Mouse (Mus musculus): ENCODE data around the gene Podnl1.

Podnl1 gene

DNA sequence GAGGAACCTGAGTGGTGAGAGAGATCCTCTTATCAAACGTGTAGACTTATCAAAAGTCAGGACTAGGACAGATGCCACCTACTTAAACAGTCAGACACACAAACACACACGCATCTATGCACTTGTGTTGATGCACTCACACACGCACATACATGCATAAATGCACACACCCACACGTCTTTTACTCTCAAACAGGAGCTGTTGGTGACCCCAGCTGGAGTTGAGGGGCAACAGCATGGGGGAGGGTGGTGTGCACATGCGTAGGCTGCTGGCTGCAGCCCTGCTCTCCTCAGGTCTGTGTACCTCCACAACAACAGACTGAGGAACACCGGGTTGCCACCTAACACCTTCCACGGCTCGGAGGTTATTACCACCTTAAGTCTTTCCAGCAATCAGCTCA, 2.5 kb downstream of the Podnl1 start:
- DNase-seq, result peak; percentile 69

DNA sequence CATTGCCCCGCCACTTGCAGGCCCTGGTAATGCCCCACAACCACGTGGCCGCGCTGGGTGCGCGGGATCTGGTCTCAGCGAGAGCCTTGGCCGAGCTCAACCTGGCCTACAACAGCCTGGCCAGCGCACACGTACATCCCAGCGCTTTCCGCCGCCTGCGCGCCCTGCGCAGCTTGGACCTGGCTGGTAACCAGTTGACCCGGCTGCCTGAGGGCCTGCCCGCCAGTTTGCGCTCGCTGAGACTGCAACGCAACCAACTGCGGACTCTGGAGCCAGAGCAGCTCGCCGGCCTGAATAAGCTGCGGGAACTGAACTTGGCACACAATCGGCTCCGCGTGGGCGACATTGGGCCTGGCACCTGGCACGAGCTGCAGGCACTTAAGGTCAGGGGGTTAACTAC, 5.0 kb downstream of the Podnl1 start:
- DNase-seq, result no peak

DNA sequence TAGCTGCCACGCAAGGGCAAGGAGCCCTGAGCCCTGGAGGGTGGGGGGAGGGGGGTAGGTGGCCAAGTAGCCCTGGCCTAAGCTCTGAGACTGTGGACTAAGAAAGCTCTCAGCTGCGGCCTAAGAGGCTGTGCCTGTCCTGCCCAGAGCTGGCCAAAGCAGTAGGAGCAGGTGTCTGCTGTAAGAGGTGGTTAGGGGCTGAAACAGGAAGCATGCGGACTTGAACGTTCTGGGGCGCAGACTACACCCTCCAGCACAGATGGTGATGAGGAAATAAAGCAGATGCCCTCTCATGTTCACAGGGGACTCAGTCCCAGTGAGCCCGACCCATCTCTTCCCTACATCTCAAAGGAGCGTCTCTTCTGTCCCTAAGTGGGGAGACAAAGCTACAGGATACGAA, 6.4 kb downstream of the Podnl1 start:
- DNase-seq, result peak; percentile 40

DNA sequence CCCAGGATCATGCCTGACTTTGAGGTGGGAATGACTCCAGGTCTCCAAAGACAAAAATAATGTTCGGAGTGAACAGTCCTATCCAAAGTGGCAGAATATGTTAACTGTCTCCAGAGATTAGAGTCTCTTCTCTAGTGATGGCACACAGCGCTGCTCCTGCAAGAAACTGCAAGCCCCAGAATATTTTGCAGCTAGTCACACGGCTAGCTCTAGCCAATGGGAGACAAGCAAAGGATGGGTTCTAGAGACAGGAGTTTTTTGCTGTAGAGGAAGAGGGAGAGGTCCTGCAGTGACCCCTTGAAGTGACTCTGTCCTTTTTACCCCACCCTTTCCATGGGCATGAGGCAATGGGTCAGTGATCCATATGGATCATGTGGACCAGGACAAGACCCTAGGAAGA, 12.1 kb downstream of the Podnl1 start:
- no peak for DNase-seq

DNA sequence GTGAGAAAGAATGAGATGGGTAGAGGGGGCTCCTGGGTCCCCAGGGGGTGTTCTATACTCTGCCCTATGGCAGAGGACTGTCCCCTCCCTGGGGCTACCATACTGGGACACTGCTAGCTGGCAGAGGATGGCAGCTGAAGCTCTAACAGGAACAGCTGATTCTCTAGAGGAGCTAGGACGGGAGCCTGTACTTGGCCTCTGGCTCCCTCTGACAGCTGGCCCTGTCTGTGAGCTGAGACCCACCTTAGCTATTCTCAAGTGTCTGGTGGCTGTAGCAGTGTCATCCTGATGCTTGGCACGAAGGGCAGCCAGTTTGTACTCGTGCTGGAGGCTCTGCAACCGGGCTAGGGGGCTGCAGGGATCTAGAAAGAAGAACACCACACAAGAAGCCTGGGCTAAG, 15.0 kb downstream of the Podnl1 start:
- no peak for DNase-seq

DNA sequence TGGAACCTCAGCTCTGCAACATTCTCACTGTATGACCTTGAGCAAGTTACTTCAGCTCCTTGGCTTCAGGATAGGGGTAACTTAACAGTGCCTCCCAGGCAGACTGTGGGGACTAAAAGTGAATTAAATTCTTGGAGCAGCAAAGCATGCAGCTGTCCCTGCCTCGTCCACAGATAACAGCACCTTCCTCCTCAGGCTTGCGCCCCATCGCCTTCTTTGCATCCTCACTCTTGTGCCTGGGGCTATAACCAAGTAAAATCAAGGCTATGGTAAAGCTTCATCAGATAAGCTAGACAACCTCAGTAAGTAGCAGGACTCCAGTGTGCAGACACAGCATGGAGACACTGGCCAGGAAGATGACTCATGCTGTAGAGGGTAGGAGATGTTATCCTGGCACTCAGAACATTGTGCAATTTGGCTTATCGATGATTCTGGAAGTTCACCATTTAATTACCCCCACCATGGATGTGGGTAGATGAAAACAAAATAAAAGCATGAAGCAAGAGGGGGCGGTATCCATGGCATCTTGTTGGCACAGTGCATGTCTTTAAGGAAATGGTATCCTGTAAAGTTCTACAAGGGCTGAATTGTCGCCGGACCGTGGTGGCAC, 19.0 kb downstream of the Podnl1 start:
- no peak for DNase-seq

DNA sequence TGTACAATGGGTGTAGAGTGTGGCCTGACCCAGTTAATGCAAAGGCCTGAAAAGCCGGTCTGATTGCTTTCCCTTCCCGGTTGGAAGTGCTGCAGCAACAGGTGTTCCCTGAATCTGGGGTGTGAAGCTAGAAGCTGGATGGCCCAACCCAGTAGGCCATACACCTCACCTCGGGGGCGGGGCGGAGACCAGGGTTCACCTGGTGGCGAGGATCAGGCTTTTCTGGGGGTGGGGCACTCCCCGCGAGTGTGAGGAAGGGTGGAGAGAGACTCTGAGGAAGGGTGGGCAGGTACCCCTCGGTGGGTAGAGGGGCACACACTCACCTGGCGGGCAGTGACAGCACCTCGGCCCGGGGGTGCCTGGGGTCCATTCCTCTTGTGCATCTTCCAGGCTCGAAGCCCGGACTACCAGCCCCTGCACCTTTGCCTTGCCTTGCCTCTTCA, 21.6 kb downstream of the Podnl1 start:
- DNase-seq, result no peak

DNA sequence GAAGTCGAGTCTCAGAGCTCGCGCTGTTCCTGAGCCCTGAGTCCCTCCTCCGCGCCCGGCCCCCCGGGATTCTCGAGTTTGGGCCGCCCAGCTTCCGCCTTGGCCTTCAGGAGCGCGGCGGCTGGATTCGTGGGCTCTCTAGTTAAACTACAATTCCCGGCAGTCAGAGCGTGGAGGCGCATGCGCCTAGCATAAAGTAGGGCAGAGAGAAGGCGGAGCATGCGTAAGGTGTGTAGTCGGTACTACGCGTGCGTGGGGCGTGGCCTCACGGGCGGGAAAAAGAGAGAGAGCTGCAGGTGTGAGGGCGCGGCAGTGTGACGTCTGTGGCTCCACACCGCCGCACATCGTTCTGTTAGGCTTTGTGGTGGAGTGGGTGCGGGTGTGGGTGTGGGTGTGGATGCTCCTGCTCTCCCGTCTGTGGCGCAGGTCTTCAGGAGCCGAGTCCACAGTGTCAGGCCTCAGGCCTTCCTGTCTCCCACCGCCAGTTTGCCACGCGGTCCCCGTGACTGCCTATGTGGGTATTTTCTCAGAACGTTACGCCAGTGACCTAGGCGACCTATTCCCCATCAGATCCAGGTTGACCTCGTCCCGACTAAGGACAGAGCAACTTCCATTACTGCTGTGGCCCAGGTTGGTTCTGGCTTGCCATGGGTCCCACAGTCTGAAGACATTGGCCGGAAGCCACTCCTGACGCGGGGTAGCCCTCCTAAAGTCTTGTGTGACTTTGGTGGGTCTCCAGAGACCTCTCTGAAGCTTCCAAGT, 22.2 kb downstream of the Podnl1 start, which contains the start of the genes Cc2d1a and 4930432K21Rik:
TSS of gene Cc2d1a (minus strand) at position 168 of the 762 bp plus-strand sequence.
TSS of gene 4930432K21Rik (plus strand) at position 257 of the 762 bp plus-strand sequence.
- DNase-seq, result peak; percentile 96

DNA sequence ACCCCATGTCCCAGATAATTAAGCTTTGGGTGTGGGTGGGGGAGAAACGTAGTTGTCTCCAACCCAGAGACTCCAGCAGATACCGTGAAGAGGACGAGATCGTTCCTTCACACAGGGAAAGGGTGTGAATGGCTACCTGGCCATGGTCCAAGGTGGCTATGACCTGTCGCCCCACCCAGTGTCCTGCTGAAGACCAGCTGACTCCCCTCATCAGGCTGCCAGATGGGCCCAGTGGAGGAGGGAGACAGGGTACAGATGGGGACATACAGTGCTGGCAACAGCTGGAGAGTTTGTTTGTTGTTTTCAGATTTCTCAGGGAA, 22.7 kb downstream of the Podnl1 start:
- no peak for DNase-seq

DNA sequence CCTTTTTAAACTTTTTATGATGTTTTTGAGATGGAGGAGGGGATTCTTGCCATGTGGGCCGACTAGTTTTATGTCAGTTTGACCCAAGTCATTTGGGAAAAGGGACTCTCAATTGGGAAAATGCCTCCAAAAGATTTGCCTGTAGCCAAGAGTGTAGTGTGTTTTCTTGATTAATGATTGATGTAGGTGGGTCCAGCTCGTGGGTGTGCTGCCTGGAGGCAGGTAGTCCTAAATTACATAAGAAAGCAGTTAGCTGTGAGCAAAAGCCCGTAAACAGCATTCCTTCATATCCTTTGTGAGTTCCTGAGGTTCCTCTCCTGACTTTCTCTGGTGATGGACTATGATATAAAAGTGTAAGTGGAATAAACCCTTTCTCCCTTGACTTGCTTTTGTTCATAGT, 23.4 kb downstream of the Podnl1 start:
- DNase-seq, result no peak

DNA sequence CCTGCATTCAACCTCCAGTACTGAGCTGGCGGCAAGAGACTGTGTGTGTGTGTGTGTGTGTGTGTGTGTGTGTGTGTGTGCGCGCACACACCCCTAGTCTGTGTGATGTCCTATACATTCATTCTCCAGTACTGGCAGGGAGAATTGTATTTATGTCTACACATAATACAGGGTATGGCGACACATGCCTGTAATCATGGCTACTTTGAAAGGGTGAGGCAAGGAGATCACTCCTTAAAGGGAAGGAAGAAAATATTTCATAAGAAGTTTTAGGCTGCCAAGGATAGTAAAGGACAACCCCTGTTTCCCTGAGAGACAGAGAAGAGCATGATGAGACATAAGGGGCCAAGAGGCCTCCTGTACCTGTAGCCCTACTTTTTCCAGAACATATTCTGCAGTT, 31.8 kb downstream of the Podnl1 start:
- DNase-seq, result no peak

DNA sequence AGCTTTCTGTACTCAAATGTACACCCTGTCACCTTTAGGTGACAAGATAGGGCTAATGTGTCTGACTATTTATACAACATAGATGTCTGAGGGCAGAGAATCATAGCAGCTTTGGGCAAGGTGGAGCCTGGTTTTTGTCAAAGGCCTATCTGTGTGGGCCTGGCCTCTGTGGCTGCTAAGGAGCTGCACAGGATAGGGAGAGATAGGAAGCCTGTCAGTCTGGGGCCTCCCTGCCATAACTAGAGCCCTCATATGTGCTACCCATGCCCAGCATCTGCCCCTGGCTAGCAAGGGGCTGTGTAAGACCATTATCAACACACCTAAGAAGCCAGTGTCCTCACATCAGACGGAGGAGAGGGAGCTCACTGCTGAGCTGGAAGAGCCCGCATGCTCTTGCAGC, 41.9 kb downstream of the Podnl1 start:
- no peak for DNase-seq

DNA sequence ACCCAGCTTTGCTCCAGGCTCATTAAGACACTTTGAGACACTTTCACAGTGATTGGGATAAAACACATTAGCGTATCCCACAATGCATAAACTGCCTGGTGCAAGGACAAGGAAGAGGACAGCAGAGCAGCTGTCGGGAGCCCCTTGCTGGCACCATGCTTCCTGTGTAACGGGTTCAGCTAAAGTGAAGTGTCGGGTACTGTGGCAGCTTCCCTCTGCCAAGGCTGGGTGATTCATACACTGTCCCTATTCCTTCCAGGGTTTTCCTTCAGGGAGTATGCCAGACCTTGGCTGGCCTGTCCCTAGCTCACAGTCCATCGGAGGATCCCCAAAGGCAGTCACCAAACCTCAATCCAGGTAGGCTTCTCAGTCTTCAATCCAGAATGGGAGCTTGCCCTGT, 44.3 kb downstream of the Podnl1 start:
- no peak for DNase-seq

DNA sequence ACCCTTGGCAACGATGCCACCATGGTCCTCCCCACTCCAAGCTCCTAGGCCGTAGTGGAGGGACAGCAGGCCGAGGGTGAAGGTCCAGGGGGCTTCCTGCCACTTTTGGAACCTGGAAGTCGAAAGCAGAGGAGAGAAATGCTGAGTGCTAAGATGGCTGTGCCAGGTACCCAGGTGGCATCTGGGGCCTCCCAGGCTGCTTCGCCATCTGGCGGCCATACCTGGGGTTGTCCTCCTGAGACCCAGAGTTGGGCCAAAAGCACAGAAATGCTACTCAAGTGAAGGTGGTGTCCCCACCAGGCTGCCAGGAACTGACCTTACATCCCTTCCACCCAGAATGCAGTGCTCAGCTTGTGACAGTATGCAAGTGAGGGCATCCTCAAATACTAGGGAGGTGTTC, 48.1 kb downstream of the Podnl1 start:
- peak; percentile 39 for DNase-seq

DNA sequence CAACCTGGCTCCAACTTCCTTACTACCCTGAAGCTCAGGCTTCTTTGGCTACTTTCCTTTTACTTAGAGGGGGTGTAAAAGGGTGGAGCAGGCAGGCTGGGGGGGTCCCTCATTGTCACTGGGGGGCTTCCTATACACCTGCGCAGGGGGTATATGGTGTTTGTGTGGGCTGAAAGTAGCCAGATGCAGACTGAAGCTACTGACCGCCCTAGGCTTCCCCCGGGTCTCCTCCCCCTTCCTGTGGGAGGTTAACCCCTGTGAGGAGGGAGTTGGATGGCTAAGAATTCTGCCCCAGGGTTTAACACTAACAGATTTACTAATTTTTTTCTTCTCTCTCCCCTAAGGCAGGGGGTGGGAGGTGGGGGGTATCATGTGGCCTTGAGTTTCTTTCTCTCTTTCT, 50.8 kb downstream of the Podnl1 start:
- DNase-seq, result peak; percentile 40

DNA sequence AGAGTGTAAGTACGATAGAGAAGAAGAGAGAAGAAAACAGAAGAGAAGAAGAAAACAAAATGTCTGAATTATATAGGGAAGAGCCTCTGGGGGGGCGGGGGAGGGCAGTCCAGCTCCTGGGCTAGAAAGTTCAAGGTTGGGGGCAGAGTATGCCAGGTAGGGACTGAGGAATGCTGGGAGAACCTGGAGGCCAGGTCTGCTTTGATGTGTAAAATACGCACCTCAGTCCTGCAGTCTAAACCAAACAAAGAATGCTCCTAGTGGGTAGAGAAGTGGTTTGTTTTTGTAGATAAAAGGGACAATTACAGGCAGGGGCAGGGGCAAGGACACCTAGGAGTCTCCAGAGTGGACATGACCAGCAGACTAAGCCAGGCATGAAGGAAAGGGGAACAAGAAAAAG, 51.6 kb downstream of the Podnl1 start:
- DNase-seq, result no peak

DNA sequence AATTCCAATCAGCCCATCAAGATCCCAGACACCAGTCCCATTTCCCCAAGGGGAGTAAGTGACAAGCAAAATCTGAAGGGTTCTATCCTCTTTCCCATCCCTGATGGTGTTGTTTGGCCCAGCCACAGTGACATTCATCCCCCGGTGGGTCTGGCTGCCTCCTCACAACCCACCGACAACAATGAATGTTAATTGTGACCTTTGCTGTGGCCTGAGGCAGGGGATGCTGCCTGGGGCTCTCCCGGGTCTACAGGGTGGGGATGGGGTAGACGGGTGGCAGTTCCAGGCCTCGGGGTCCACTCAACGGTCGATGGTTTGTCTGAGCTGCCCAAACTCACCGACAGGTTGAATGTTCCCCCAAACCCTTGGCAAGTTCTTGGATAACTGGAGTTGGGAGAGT, 52.8 kb downstream of the Podnl1 start:
- DNase-seq, result no peak

DNA sequence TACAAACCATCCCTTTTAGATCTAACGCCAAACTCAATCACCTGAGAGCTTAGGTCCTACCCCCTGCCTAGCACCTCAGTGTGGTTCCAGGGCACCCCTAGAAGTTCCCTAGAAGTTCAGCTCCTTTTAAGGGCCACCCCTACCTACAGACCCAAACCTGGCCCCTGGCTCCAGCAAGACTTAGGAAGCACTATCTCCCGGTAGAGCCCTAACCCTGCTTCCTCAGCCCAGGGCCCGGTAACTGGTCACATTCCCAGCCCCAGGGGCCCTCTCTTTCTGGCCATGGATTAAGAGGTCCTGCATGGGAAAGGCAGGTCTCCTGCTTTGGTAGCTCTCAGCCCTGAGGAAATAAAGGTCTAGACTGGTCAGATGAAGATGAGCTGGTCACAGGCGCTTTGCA, 54.2 kb downstream of the Podnl1 start:
- DNase-seq, result no peak

DNA sequence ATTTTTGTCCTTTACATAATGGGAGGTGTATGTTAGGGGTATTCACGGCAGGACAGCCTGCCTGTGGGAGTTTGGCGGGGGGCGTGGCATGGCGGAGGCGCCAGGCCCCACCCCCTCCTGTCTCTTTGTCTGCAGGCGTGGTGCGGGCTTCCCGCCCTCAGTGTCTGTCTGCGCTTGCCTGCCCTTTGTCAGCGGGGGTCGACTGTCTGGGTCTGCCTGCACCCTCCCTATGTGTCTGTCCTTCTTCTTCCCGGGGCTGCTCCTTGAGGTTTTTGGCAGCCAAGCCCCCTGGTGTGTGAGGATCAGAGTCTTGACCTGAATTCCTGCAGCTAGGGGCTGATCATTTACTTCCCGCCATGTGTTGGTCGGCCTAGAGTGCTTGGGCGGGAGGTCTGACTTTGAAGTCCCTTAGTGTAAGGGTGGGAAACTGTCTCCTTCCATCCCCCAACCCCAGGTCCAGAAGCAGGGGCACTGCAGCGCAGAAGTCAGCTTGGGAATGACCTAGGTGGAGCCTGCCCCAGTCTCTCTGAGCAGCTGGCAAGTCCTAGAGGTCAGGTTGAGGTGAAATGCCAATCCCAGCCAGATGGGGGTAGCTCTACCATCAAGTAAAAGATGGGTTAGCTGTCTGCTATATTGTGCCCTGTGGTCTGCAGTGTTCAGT, 54.9 kb downstream of the Podnl1 start:
- peak; percentile 82 for DNase-seq

Measured in thymus, postnatal 25 days (tissue).